Mouse (Mus musculus): ENCODE results near the gene Sorbs2.

GRCm38 (mm10) chr8:45614610-45615009 is 107.0 kb downstream of the Sorbs2 start:
- no peak for TF ChIP-seq CTCF (IDR thresholded peaks at IDR 0.05; ENCODE audit: low read depth)
- no peak for TF ChIP-seq EP300 (IDR thresholded peaks at IDR 0.05; ENCODE audit: low read depth)

All from liver, postnatal 0 days (tissue).